Mouse (Mus musculus) MEL (cell line): ENCODE data around the gene Gata3. TPM values are rescaled to one million over a fixed set of nuclear protein-coding genes. Genes with fewer than 3 reads are reported as not detected.

Experiments used
- DNase-seq: peaks from one replicate; pipeline ENCODE4 v3.0.0; 2011; ENCODE audit warnings: low read depth, low spot score
- H3K27ac ChIP-seq: 2 replicates; pipeline ENCODE4 v1.5.1; 2012; ENCODE audit warnings: low read depth, mild to moderate bottlenecking, control low read depth, low read length, moderate library complexity; ENCODE audit not compliant: control insufficient read depth
- H3K27me3 ChIP-seq, 2 experiments: fragments of 150-350 bp in 1 of 2; sonication (generic) in 1 of 2; 2 replicates each; pipeline ENCODE4 v1.6.1; 2012; ENCODE audit warnings: low read length in 2 of 2, mild to moderate bottlenecking in 2 of 2, improper control_type of control experiment in 1 of 2, moderate library complexity in 1 of 2; ENCODE audit not compliant: insufficient read depth in 2 of 2, control insufficient read depth in 1 of 2
- H3K36me3 ChIP-seq, 2 experiments: 2 replicates each; pipeline ENCODE4 v1.6.1; 2012 to 2014; ENCODE audit warnings: low read length in 2 of 2, improper control_type of control experiment in 1 of 2, inconsistent platforms in 1 of 2, mild to moderate bottlenecking in 1 of 2; ENCODE audit not compliant: insufficient read depth in 2 of 2, control insufficient read depth in 1 of 2
- H3K4me1 ChIP-seq, 2 experiments: fragments of 150-350 bp in 1 of 2; sonication (generic) in 1 of 2; 2 replicates each; pipeline ENCODE4 v1.6.1; 2012; ENCODE audit warnings: low read length in 2 of 2, improper control_type of control experiment in 1 of 2, mild to moderate bottlenecking in 1 of 2; ENCODE audit not compliant: insufficient read depth in 2 of 2, control insufficient read depth in 1 of 2
- H3K4me3 ChIP-seq, 2 experiments: fragments of 150-350 bp in 1 of 2; sonication (generic) in 1 of 2; 2 replicates each; pipeline ENCODE4 v1.5.1; 2012; ENCODE audit warnings: low read depth in 2 of 2, low read length in 2 of 2, mild to moderate bottlenecking in 2 of 2, moderate library complexity in 2 of 2, control low read depth in 1 of 2, improper control_type of control experiment in 1 of 2; ENCODE audit not compliant: control insufficient read depth in 1 of 2, insufficient read depth in 1 of 2
- H3K79me2 ChIP-seq: 2 replicates; pipeline ENCODE4 v1.6.1; 2012; ENCODE audit warnings: mild to moderate bottlenecking, low read length, moderate library complexity; ENCODE audit not compliant: control insufficient read depth, poor library complexity, insufficient read depth
- H3K9ac ChIP-seq: 2 replicates; pipeline ENCODE4 v1.6.1; 2012; ENCODE audit warnings: low read depth, mild to moderate bottlenecking, control low read depth, low read length, moderate library complexity; ENCODE audit not compliant: control insufficient read depth, poor library complexity, severe bottlenecking
- H3K9me3 ChIP-seq: fragments of 150-350 bp; sonication (generic); replicated peaks from 2 replicates; pipeline ENCODE4 v1.6.1; 2012; ENCODE audit warnings: mild to moderate bottlenecking, low read length, improper control_type of control experiment, moderate library complexity; ENCODE audit not compliant: insufficient read depth
- BHLHE40 ChIP-seq: IDR thresholded peaks from 2 replicates; pipeline ENCODE4 v1.6.1; 2012; ENCODE audit warnings: low read depth, mild to moderate bottlenecking, inconsistent platforms, low read length, improper control_type of control experiment, borderline replicate concordance
- ELF1 ChIP-seq: IDR thresholded peaks from 2 replicates; pipeline ENCODE4 v1.6.1; 2014; ENCODE audit warnings: low read depth, mild to moderate bottlenecking, inconsistent platforms, low read length, improper control_type of control experiment, moderate library complexity
- EP300 ChIP-seq, 2 experiments: IDR thresholded peaks; 2 replicates each; pipeline ENCODE4 v1.6.1; 2011; ENCODE audit warnings: improper control_type of control experiment in 2 of 2, low read length in 2 of 2, low read depth in 1 of 2, mild to moderate bottlenecking in 1 of 2
- GABPA ChIP-seq: IDR thresholded peaks from 2 replicates; pipeline ENCODE4 v1.6.1; 2012; ENCODE audit warnings: low read depth, mild to moderate bottlenecking, inconsistent platforms, low read length, improper control_type of control experiment, moderate library complexity
- HCFC1 ChIP-seq: IDR thresholded peaks from 2 replicates; pipeline ENCODE4 v1.6.1; 2012; ENCODE audit warnings: low read depth, mild to moderate bottlenecking, inconsistent platforms, low read length, improper control_type of control experiment, moderate library complexity
- MAFK ChIP-seq: IDR thresholded peaks from 2 replicates; pipeline ENCODE4 v1.6.1; 2011; ENCODE audit warnings: low read depth, mild to moderate bottlenecking, low read length, improper control_type of control experiment, borderline replicate concordance
- MAX ChIP-seq: IDR thresholded peaks from 2 replicates; pipeline ENCODE4 v1.6.1; 2011; ENCODE audit warnings: low read length, improper control_type of control experiment
- MXI1 ChIP-seq: IDR thresholded peaks from 2 replicates; pipeline ENCODE4 v1.6.1; 2011; ENCODE audit warnings: mild to moderate bottlenecking, low read depth, low read length, improper control_type of control experiment
- MYB ChIP-seq: IDR thresholded peaks from 2 replicates; pipeline ENCODE4 v1.6.1; 2011; ENCODE audit warnings: mild to moderate bottlenecking, low read depth, low read length, improper control_type of control experiment
- MYC ChIP-seq: IDR thresholded peaks from 2 replicates; pipeline ENCODE4 v1.6.1; 2011; ENCODE audit warnings: low read depth, mild to moderate bottlenecking, low read length, improper control_type of control experiment, moderate library complexity
- NELFE ChIP-seq: IDR thresholded peaks from 2 replicates; pipeline ENCODE4 v1.6.1; 2011; ENCODE audit warnings: low read depth, low read length, improper control_type of control experiment
- POLR2AphosphoS2 ChIP-seq: IDR thresholded peaks from 2 replicates; pipeline ENCODE4 v1.6.1; 2011; ENCODE audit warnings: low read length, improper control_type of control experiment
- POLR2AphosphoS5 ChIP-seq: IDR thresholded peaks from 2 replicates; pipeline ENCODE4 v1.6.1; 2012; ENCODE audit warnings: low read depth, borderline replicate concordance, mild to moderate bottlenecking, inconsistent platforms, low read length, moderate library complexity, mixed read lengths
- RCOR1 ChIP-seq: IDR thresholded peaks from 2 replicates; pipeline ENCODE4 v1.6.1; 2012; ENCODE audit warnings: low read depth, mild to moderate bottlenecking, inconsistent platforms, low read length, improper control_type of control experiment
- TCF12 ChIP-seq: IDR thresholded peaks from 2 replicates; pipeline ENCODE4 v1.6.1; 2014; ENCODE audit warnings: low read depth, mild to moderate bottlenecking, inconsistent platforms, low read length, improper control_type of control experiment, moderate library complexity
- USF1 ChIP-seq: IDR thresholded peaks from 2 replicates; pipeline ENCODE4 v1.6.1; 2014; ENCODE audit warnings: low read depth, mild to moderate bottlenecking, inconsistent platforms, low read length, improper control_type of control experiment, moderate library complexity
- ZC3H11A ChIP-seq: IDR thresholded peaks from 2 replicates; pipeline ENCODE4 v1.6.1; 2012; ENCODE audit warnings: low read depth, mild to moderate bottlenecking, inconsistent platforms, low read length, improper control_type of control experiment
- ZKSCAN1 ChIP-seq: IDR thresholded peaks from 2 replicates; pipeline ENCODE4 v1.6.1; 2012; ENCODE audit warnings: low read depth, mild to moderate bottlenecking, inconsistent platforms, low read length, improper control_type of control experiment, moderate library complexity
- ZMIZ1 ChIP-seq: IDR thresholded peaks from 2 replicates; pipeline ENCODE4 v1.6.1; 2012; ENCODE audit warnings: low read depth, mild to moderate bottlenecking, inconsistent platforms, low read length, improper control_type of control experiment, moderate library complexity
- ZNF384 ChIP-seq: IDR thresholded peaks from 2 replicates; pipeline ENCODE4 v1.6.1; 2012; ENCODE audit warnings: low read depth, mild to moderate bottlenecking, inconsistent platforms, low read length, improper control_type of control experiment
- polyA plus RNA-seq, 2 experiments: library from polyadenylated mRNA; stranded (reverse) in 1 of 2; unstranded in 1 of 2; fragments of >175 nt in 1 of 2; fragments of >200 nt in 1 of 2; gene quantifications; 2 replicates each; pipeline versions ENCODE4 v1.2.1 to v1.2.4; 2012; ENCODE audit warnings: low replicate concordance in 2 of 2, low read depth in 1 of 2; ENCODE audit not compliant: insufficient read length in 2 of 2, insufficient read depth in 1 of 2, missing spikeins in 1 of 2
- total RNA-seq: library from RNA; depleted of rRNA; stranded (reverse); fragments of 300-350 nt; gene quantifications from 2 replicates; pipeline ENCODE4 v1.2.3, GENCODE M21; 2012

Gene Gata3
- total and polyA plus RNA-seq, 3 experiments, result 0.12 to 2.0 TPM; not detected in 1

- no peak for DNase-seq
- TF ChIP-seq MXI1 (no peak), NELFE (no peak), ZNF384 (no peak), MYC (no peak), RCOR1 (no peak), HCFC1 (no peak), MYB (no peak), MAX (no peak), BHLHE40 (no peak), ZMIZ1 (no peak), ZKSCAN1 (no peak), POLR2AphosphoS5 (no peak), TCF12 (no peak), MAFK (no peak), POLR2AphosphoS2 (no peak), EP300 (IDR thresholded peaks at IDR 0.05; ENCODE audit: low read depth in 1 of 2, low read length in 2 of 2) (no peak), GABPA (no peak), ZC3H11A (no peak), USF1 (no peak)
- TF ChIP-seq, all 39 proteins: peak for 0
- no peaks in the 10 kb centered on the region for H3K36me3 ChIP-seq
- H3K27me3 ChIP-seq, result no peaks in the 10 kb centered on the region; a peak in 1 of 4 replicates
- no peaks in the 10 kb centered on the region for H3K4me1 ChIP-seq
- H3K27ac ChIP-seq, result no peak overlapping the region
- no peak overlapping the region for H3K9ac ChIP-seq
- H3K9me3 ChIP-seq, result no peaks in the 10 kb centered on the region
- no peaks in the 10 kb centered on the region for H3K79me2 ChIP-seq
- no peak overlapping the region for H3K4me3 ChIP-seq
Measured at GRCm38 (mm10) chr2:9855861-9856260, 34.0 kb downstream of the Gata3 start.

- Histone ChIP-seq H3K36me3 (no peaks in the 10 kb centered on the region), H3K79me2 (no peaks in the 10 kb centered on the region), H3K27me3 (no peaks in the 10 kb centered on the region; a peak in 1 of 4 replicates), H3K4me1 (no peaks in the 10 kb centered on the region), H3K4me3 (no peak overlapping the region), H3K9ac (no peak overlapping the region), H3K27ac (no peak overlapping the region), H3K9me3 (no peaks in the 10 kb centered on the region)
- DNase-seq, result no peak
- TF ChIP-seq ZMIZ1 (no peak), BHLHE40 (no peak), EP300 (IDR thresholded peaks at IDR 0.05; ENCODE audit: low read depth in 1 of 2, low read length in 2 of 2) (no peak), ELF1 (no peak), ZNF384 (no peak), MYB (no peak)
- TF ChIP-seq, all 39 proteins: peak for 0
Measured at GRCm38 (mm10) chr2:9852851-9853576, 36.8 kb downstream of the Gata3 start.
